Mouse (Mus musculus) B cell, adult (primary cell): Measurements from ENCODE around the gene Calhm2. TPM values are rescaled to one million over a fixed set of nuclear protein-coding genes. Genes with fewer than 3 reads are reported as not detected.

Experiments used
- total RNA-seq: library from RNA; stranded (reverse); gene quantifications from 4 replicates; pipeline ENCODE4 v1.2.4, GENCODE M21; 2023; ENCODE audit not compliant: inconsistent age

The Calhm2 gene
- 47.0 to 51.4 TPM (median 49.1 TPM) in 4 replicates for total RNA-seq

GRCm38 (mm10) chr19:47137771-47138421 is at the start of gene Calhm2:
Gene Calhm2 (minus strand): TSS chr19:47138294.

GRCm38 (mm10) chr19:47178431-47179271 is 40.6 kb upstream of the Calhm2 start, which contains the start of gene Neurl1a:
Gene Neurl1a (plus strand): TSS chr19:47178820.

DNA sequence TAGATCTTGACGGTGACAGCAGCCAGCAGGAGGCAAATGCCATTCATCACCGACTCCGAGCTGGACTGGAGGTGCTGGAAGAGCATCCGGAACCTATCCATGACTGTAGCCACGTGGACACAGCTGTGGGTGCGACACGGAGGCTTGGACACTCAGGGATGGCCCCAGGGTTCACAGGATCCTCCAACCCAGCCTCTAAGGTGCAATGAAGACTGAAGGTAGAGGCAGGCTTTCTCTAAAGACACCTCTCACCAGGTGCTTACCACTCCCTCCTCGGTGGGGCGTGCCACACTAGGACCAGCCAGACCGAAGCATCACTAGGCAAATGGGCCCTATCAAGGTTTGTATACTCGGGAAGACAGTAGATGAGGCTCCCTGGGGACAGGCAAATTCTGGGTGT is 19.6 kb upstream of the Calhm2 start, which contains the start of gene Calhm3:
Gene Calhm3 (minus strand): TSS at position 101 of the 400 bp plus-strand sequence.

DNA sequence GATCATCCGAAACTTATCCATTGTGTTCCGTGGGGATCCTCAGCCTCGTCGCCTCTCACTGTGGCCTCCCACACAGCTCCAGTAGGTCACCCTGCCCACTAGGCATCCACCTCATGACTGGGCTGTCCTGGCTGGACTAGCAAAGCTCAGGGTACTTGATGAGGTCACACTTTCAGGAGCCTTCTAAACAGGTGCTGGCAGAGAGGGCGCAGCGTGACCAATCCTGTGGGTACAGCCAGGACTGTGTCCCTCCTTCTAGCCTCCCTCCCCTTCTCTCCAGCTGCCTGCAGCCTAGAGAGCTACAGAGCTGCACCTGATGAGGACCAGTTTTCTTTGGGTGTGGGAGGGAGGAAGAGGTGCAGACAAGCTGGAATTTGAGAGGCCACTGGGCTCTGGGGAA is 6.1 kb upstream of the Calhm2 start, which contains the start of gene Calhm1:
Gene Calhm1 (minus strand): TSS at position 101 of the 400 bp plus-strand sequence.

GRCm38 (mm10) chr19:47090550-47091156 is 47.4 kb downstream of the Calhm2 start, which contains the start of the genes Usmg5 and Pdcd11:
Gene Usmg5 (minus strand): TSS chr19:47090647.
Gene Pdcd11 (plus strand): TSS chr19:47090768.

GRCm38 (mm10) chr19:47067096-47067882 is 70.8 kb downstream of the Calhm2 start, which contains the start of gene Taf5:
Gene Taf5 (plus strand): TSS chr19:47067746.

Other genes starting within 250 kb of the Calhm2 start
- gene Ina, start 123.6 kb downstream of the Calhm2 start, total RNA-seq = not detected in 4 replicates
- gene Nt5c2, start 123.1 kb downstream of the Calhm2 start, total RNA-seq = 73.6 to 97.4 TPM (median 91.6 TPM) in 4 replicates
- 18.7 to 21.1 TPM (median 20.3 TPM) in 4 replicates for gene Pcgf6, start 87.4 kb downstream of the Calhm2 start, total RNA-seq
- gene Taf5, start 70.5 kb downstream of the Calhm2 start, total RNA-seq = 11.6 to 14.8 TPM (median 12.3 TPM) in 4 replicates
- gene Usmg5, start 47.6 kb downstream of the Calhm2 start, total RNA-seq = 173 to 227 TPM (median 200 TPM) in 4 replicates
- 46.5 to 50.8 TPM (median 47.7 TPM) in 4 replicates for gene Pdcd11, start 47.5 kb downstream of the Calhm2 start, total RNA-seq
- gene Calhm1, start 6.0 kb upstream of the Calhm2 start, total RNA-seq = 0.45 TPM in 1 of 4 replicates, not detected in the others
- gene Calhm3, start 19.5 kb upstream of the Calhm2 start, total RNA-seq = not detected in 4 replicates
- gene Neurl1a, start 40.5 kb upstream of the Calhm2 start, total RNA-seq = not detected in 4 replicates